Mouse (Mus musculus) layer of hippocampus, adult 8-10 months (tissue): Measurements from ENCODE around the gene Gm21679. TPM values are rescaled to one million over a fixed set of nuclear protein-coding genes. Genes with fewer than 3 reads are reported as not detected.
"Not testable (repeated sequence)": the region's sequence is repeated elsewhere in the genome, so short reads cannot be mapped to it uniquely, and the experiment has no call there.

Source experiments
- DNase-seq, 2 experiments: peaks; one replicate each; pipeline ENCODE4 v3.0.0; 2022; ENCODE audit warnings: low spot score in 2 of 2
- total RNA-seq, 4 experiments: library from RNA; stranded (reverse); gene quantifications; 2 replicates each; pipeline ENCODE4 v1.2.4; 2022

Gene Gm21679
- total RNA-seq: not detected

DNA sequence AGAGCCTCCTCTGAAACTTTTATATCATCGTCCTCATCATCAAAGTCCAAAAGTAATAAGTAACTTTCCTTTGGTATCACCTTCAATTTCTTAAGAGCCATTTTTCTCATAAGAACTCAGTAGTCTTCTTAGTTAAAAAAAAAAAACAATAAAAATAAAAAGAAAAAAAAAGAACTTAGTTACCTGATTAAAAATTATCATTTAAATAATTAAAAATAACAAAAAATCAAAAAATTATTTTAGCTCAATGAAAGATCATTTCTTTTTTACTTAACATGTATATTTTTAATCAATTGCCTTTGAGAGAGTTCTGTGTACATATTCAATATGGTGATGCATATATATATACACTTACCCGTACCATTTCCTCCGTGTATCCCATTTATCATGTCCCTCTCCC, at the start of gene Gm21679:
Gene Gm21679, minus strand, starts transcription at position 101 of the 400 bp plus-strand sequence.
- not testable (repeated sequence) for DNase-seq
